Mouse (Mus musculus) liver, postnatal 0 days (tissue): ENCODE measurements at regions not wholly inside any gene's neighbourhood (a gene's known extent, or its start where the extent isn't known, plus 50 kb on each side); places are given as distances from the start of the nearest gene placed in this dataset.

ENCODE experiments used
- CTCF ChIP-seq: sonication (generic); IDR thresholded peaks from 2 replicates; pipeline ENCODE4 v1.5.1; 2016; ENCODE audit warnings: antibody characterized with exemption, low read depth
- EP300 ChIP-seq: IDR thresholded peaks from 2 replicates; pipeline ENCODE4 v1.6.1; 2016; ENCODE audit warnings: antibody characterized with exemption, low read depth, mild to moderate bottlenecking

GRCm38 (mm10) chr7:130064500-130064899, 455.7 kb downstream of the Ate1 start:
- no peak for TF ChIP-seq CTCF
- no peak for TF ChIP-seq EP300
